9 mouse cellular contexts compared by ENCODE assay signal in the genomic region with DNA sequence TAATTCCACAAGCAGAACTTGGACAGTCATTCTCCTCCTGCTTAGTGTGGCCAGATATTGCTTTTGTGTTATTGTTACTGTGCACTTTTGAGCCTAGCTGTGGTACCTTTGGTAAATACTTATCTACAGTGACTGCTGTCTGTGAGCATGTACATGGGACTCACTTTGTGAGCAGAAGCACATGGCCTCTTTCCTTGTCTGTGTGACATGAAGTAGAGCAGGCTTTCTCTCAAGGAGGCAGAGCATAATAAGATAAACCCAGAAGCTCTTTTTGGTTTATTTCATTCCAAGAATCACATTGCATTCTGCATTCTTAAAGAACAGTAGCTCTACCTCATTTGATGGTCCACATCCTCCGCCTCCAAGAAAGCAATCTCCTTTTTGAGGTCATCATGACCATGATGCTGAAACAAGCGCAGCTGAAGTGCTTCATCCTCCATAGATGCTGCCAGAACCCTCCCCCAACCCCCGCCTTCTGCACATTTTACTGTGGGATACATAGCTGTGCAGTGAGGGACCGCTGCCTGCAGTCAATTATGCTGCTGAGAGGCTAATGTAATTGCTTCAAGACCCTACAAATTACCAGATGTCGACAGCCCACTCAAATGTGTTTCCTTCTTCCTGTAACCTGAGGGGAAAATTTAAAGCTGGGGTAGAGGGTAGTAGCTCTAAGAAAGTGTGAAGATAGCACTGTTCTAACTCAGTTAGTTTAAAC.
A peak's percentile ranks its signal among the peaks of the same experiment; 100 is the strongest.
DNase-seq lines count a peak whose midpoint lies in the region; ATAC-seq and TF ChIP-seq lines count a peak whose summit lies in the region.
"Had no signal": no experiment of that assay in that cellular context is flagged by ENCODE, and none has a peak within 500 bp of the region (broad histone marks: within the 10 kb centered on the region; RNA-seq: fewer than 3 reads in every experiment).

No protein-coding gene starts in this region.

- H3K36me3 ChIP-seq in liver, postnatal 0 days (replicated peaks; ENCODE audit: insufficient read depth, low read length): no peaks in the 10 kb centered on the region
- no peaks in the 10 kb centered on the region for H3K36me3 ChIP-seq in limb, embryonic 13.5 days
- H3K36me3 ChIP-seq in thymus, adult 2 months (ENCODE audit: control insufficient read depth, insufficient read depth, low read length): no peaks in the 10 kb centered on the region
- H3K36me3 ChIP-seq: heart, embryonic 13.5 days had no signal

- no peaks in the 10 kb centered on the region for H3K9me3 ChIP-seq in liver, postnatal 0 days (ENCODE audit: low read length)
- H3K9me3 ChIP-seq in limb, embryonic 13.5 days: no peaks in the 10 kb centered on the region; the same call in 1 of the 2 replicates
- H3K9me3 ChIP-seq: heart, embryonic 13.5 days had no signal

- no peak for TF ChIP-seq EP300 in liver, postnatal 0 days (IDR thresholded peaks at IDR 0.05; ENCODE audit: low read depth)

- no peaks in the 10 kb centered on the region for H3K4me1 ChIP-seq in liver, postnatal 0 days (ENCODE audit: insufficient read depth)
- peaks cover 17% of the 10 kb centered on the region for H3K4me1 ChIP-seq in limb, embryonic 13.5 days
- H3K4me1 ChIP-seq in thymus, adult 2 months (replicated peaks; ENCODE audit: control insufficient read depth, insufficient read depth, low read length): no peaks in the 10 kb centered on the region
- H3K4me1 ChIP-seq: heart, embryonic 13.5 days; megakaryocyte, embryonic 14.5 days had no signal

- H3K27me3 ChIP-seq in liver, postnatal 0 days (ENCODE audit: insufficient read depth, low read length): no peaks in the 10 kb centered on the region
- H3K27me3 ChIP-seq in limb, embryonic 13.5 days: 0 out of 2 replicates have a peak, but pooled peaks cover 3% of the 10 kb centered on the region
- no peaks in the 10 kb centered on the region for H3K27me3 ChIP-seq in thymus, adult 2 months (ENCODE audit: control insufficient read depth, insufficient read depth, low read length)
- H3K27me3 ChIP-seq: heart, embryonic 13.5 days; megakaryocyte, embryonic 14.5 days had no signal

- peak; percentile 10 for DNase-seq in liver
- no peak for DNase-seq in liver, postnatal 0 days
- peak; percentile 89 for DNase-seq in forelimb bud, embryonic 11.5 days (ENCODE audit: low read depth, low spot score)
- DNase-seq in right cerebral cortex, postnatal 4 days: peak; percentile 13
- no peak for DNase-seq in thymus, adult 2 months
- DNase-seq in cerebellum, adult 8-10 months: no peak

- H3K27ac ChIP-seq in liver, postnatal 0 days (ENCODE audit: low read depth): no peak overlapping the region
- H3K27ac ChIP-seq in limb, embryonic 13.5 days: no peak overlapping the region
- H3K27ac ChIP-seq in thymus, adult 2 months (ENCODE audit: control insufficient read depth, insufficient read depth, low read length): no peak overlapping the region
- H3K27ac ChIP-seq: heart, embryonic 13.5 days had no signal

- H3K4me2 ChIP-seq in liver, postnatal 0 days (ENCODE audit: low read depth, low read length): no peak overlapping the region
- 0 out of 2 replicates have a peak overlapping the region, but pooled peaks have one; percentile 11 for H3K4me2 ChIP-seq in limb, embryonic 13.5 days (replicated peaks)
- H3K4me2 ChIP-seq: heart, embryonic 13.5 days had no signal

- H3K4me3 ChIP-seq in liver, postnatal 0 days (ENCODE audit: low read depth, low read length): no peak overlapping the region
- H3K4me3 ChIP-seq in limb, embryonic 13.5 days: no peak overlapping the region
- H3K4me3 ChIP-seq in thymus, adult 2 months (ENCODE audit: control insufficient read depth, insufficient read depth, low read length): no peak overlapping the region
- H3K4me3 ChIP-seq: heart, embryonic 13.5 days; megakaryocyte, embryonic 14.5 days had no signal

- no peak overlapping the region for H3K9ac ChIP-seq in liver, postnatal 0 days (replicated peaks)
- no peak overlapping the region for H3K9ac ChIP-seq in limb, embryonic 13.5 days
- H3K9ac ChIP-seq: heart, embryonic 13.5 days had no signal

- no peak for TF ChIP-seq POLR2A in thymus, adult 2 months (IDR thresholded peaks at IDR 0.05; ENCODE audit: control insufficient read depth, extremely low read depth, insufficient read depth, low read length, poor library complexity)

- ATAC-seq in liver, postnatal 0 days: no peak
- ATAC-seq in limb, embryonic 13.5 days (ENCODE audit: low FRiP score, low read depth): peak; percentile 92

- TF ChIP-seq CTCF in liver, postnatal 0 days (IDR thresholded peaks at IDR 0.05; ENCODE audit: low read depth): no peak
- no peak for TF ChIP-seq CTCF in thymus, adult 2 months (IDR thresholded peaks at IDR 0.05; ENCODE audit: borderline replicate concordance, control insufficient read depth, extremely low read depth, insufficient read depth, low read length, poor library complexity)

- WGBS in liver, postnatal 0 days (ENCODE audit: insufficient replicate concordance): 56% methylated on average over 5 of the region's 5 CpGs
- WGBS in limb, embryonic 13.5 days: 8% methylated on average over 5 of the region's 5 CpGs
- WGBS in thymus, adult 2 months: 55% methylated on average over 5 of the region's 5 CpGs

Comparison
In these comparisons a context has a peak if more than half of its experiments do, and no peak if none do; other contexts are left out.
1. DNase-seq: peak in liver (single experiment), forelimb bud, embryonic 11.5 days (single experiment) and right cerebral cortex, postnatal 4 days (single experiment); none in liver, postnatal 0 days (single experiment), thymus, adult 2 months (single experiment) and cerebellum, adult 8-10 months (single experiment).